Mouse (Mus musculus) gastrocnemius, adult 18-20 months (tissue): ENCODE results near the gene Qrich2. TPM values are rescaled to one million over a fixed set of nuclear protein-coding genes. Genes with fewer than 3 reads are reported as not detected.
"Not testable (repeated sequence)": the region's sequence is repeated elsewhere in the genome, so short reads cannot be mapped to it uniquely, and the experiment has no call there.

Experiments used
- DNase-seq: peaks from one replicate; pipeline ENCODE4 v3.0.0; 2021; ENCODE audit warnings: low spot score
- total RNA-seq, 2 experiments: library from RNA; stranded (reverse); gene quantifications; 2 replicates each; pipeline ENCODE4 v1.2.3; 2021

Gene Qrich2
- total RNA-seq, 2 experiments from 2014 or later: not detected

DNA sequence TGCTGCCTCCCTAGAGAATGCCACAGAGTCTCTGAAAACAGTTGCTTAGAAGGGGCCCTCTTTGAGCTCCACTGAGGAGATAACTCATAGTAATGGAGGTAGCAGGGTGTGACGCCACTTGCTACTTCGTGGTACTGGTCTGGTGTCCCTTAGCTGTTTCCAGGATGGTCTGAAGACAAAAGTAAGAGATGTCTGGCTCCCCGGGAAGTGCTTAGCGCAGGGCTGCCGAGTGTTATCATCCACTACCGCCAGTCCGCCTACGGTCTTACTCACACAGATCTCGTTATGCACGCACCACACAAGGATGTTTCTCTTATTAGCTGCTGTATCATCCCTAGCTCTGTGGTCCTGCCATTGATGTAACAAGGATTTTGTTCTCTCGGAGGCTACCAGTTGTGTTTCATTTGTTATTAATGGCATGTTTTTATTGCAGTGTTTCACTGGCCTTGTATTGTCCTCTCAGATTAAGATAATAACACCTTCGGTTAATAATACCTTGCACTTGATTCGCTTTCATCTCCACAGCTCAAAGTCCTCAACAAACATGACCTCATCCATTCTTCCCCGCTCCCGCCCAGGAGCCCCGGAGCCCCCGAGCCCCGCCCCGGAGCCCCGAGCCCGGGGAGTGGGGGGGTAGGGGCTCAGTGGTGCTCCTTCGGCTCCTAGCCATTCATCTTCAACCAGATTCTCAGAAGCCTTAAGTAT is 35.2 kb downstream of the Qrich2 start:
- DNase-seq: no peak

DNA sequence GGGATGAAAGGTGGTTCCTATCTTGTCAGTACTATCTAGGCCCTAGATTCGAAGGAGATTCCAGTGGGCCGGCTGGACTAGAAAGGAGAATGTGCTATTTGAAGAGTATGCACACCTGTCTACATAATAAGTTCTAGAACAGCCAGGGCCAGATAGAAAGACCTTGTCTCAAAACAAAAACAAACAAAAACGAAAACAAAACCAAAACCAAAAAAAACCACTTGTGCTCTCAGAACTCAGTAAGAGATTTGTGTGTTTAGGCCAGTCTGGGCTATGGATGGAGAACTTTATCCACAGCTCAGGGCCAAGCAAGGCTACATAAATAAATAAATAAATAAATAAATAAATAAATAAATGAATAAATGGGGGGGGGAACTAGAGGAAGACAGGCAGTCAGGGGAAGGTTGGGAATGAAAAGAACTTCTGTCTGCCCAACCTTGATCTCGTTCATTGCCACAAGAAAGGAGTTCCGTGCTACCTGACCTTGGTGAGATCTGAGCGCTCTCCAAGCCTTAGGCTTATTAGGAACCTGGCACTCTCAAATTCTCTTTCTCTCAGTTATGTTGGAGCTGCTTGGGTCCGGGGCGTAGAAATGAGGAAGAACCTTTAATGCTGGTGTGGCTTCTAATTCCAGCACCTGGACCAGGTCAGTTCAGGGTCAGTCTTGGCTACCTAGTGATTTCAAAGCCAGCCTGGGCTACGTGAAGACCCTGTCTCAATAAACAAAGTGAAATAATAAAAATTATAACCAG is 36.0 kb downstream of the Qrich2 start:
- DNase-seq: no peak

DNA sequence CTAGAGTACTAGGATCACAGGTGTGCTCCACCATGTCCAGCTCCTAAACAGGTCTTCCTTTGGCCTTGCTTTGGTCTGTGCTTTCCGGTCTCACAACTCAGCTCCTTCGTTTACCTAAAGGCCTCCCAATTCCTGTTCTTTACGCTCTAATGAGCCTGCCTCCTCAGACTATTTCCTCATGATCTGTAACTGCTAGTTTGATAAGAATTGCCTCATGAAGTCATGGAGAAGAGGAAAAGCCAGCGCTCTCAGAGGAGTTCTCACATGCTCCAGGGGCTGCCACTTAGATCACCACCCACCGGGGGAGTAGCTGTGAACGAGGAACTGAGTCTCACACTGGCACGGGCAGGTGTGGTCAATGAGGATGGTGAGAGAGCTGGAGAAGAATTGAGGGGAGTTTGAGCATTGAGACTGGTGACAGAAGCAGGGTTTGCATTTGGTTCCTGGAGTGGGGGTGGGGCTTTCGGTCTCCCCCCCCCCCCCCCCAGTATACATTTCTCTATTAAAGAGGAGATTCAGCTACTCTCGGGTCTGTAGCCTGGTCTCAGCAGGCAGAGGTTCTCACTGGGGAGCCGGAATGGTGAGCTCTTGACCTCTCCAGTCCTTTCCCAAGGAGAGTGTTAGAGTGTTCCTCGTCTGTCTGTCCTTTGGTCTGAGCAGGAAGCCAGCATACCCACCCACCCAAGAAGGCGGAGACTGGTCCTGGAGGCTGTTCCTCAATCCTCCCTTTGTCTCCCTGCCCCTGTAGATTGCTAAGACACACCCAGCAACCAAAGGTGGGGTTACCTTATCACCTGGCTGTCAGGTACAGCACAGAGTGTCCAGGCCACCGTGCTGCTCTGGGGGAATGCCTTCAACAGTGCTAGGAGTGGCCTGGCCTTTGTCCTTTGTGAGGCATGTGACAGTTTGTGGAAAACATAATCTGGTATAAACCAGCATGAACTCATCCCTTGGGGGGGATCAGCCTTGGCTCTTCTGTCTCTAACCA is 36.9 kb downstream of the Qrich2 start:
- no peak for DNase-seq

- DNase-seq: no peak
These were observed 39.0 kb downstream of the Qrich2 start for GRCm38 (mm10) chr11:116426852-116427575.

- DNase-seq: not testable (repeated sequence)
These were observed 39.7 kb downstream of the Qrich2 start for GRCm38 (mm10) chr11:116426328-116426727.

DNA sequence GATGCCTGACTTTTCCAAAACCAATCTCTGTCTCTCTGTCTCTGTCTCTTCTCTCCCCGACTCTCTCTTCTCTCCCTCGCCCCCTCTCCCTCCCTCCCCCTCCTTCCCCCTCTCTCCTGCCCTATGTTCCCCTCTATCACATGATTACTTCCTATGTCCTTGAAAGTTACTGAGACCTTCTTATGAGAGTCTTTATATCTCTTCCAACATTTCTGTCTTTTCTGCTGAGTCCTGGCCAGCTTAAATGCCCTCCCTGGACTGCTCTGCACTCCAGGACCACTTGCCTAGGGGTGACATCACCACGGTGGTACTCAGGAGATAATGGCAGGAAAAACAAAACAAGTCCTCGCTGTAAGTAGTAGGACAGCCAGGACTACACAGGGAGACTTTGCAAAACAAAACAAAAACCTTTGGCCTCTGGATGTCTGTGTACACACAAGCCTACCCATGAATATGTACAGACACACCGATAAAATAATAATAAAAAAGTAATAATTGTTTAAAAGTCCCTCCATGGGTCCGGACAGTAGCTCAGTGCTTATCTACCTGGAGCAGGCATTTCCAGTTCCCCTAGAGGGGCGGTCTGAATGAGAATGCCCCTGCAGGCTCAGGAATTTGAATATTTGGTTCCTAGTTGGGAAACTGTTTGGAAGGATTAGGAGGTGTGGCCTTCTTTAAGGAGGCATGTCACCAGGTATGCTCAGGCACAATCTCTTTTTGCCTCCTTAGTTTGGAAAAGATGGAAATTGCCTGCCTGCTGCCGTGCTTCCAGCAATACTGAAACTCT is 41.2 kb downstream of the Qrich2 start:
- DNase-seq: no peak

DNA sequence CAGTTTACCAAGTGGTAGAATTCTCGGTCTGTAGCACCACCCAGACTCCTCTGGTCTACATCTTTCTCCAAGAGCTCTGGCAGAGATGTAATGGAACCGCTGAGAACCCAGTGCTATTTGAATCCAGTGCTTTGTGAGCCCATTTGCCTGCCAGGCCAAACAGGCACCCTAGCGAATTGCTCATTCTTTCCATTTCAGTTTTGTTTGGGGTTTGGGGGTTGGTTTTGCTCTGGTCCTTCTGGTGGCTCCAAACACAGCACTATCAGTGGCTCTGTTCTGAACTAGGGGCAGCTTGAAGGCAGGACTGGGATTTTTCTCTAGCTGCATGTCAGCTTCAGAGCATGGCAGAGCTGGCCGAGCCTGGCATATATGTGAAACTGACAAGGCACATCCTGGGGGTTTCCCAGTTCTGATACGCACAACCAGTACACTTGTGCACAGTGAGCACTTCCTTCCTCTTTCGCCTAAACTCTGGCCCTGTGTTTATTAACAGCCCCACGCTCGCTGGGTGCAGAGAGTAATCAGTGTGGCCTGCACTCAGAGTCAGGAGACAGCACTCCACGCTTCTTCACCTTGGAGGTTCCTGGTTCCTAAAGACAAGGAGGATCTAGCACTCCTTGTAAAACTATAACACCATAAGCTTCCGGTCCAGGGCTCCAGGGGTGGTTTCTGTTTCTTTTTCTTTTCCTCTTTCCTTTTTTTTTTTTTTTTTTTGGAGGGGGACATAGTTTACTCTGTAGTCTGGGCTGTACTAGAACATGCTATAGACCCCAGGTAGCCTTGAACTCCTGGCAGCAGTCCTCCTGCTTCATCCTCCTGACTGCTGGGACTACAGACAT is 42.0 kb downstream of the Qrich2 start:
- DNase-seq: no peak

GRCm38 (mm10) chr11:116423214-116423613 is 42.8 kb downstream of the Qrich2 start:
- DNase-seq: no peak

DNA sequence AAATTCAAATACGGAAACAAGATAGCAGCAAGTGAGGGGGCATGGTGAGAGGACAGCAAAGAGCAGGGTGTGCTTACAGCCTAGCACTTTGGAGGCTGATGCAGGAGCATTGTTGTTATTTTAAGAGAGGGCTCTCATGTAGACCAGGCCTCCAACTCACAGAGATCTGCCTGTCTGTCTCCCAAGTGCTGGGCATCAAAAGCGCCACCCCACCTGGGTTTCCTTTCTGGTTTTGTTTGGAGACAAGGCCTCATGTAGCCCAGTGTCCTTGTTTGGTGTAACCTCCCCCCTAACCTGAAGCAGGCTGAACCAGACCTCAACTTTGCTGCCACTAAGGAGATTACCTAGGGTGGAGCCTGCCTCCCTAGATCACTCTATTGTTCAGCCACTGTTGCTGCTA is 43.5 kb downstream of the Qrich2 start:
- no peak for DNase-seq

- DNase-seq: no peak
These were observed 44.9 kb downstream of the Qrich2 start for GRCm38 (mm10) chr11:116421102-116421501.

GRCm38 (mm10) chr11:116418841-116419462 is 47.1 kb downstream of the Qrich2 start:
- no peak for DNase-seq

- DNase-seq: no peak
These were observed 47.7 kb downstream of the Qrich2 start for GRCm38 (mm10) chr11:116418194-116418840.

DNA sequence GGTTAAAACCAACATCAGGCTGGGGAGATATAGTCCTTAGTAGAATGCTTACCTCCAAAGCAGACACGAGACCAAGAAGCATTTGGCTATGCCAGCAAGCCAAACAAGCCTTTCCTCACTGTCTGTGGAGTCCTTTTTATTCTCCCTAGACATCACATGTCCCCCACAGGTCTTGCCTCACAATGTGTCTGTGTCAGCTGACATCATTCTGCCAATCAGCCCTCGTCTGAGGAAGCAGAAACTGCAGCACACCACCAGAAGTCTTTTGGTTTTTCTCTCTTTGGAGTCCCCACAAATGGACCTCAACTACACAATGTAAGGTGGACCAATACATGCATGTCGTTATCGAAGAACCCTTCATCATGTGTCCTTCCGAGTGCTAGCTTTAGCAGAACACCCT is 49.0 kb downstream of the Qrich2 start:
- DNase-seq: no peak

DNA sequence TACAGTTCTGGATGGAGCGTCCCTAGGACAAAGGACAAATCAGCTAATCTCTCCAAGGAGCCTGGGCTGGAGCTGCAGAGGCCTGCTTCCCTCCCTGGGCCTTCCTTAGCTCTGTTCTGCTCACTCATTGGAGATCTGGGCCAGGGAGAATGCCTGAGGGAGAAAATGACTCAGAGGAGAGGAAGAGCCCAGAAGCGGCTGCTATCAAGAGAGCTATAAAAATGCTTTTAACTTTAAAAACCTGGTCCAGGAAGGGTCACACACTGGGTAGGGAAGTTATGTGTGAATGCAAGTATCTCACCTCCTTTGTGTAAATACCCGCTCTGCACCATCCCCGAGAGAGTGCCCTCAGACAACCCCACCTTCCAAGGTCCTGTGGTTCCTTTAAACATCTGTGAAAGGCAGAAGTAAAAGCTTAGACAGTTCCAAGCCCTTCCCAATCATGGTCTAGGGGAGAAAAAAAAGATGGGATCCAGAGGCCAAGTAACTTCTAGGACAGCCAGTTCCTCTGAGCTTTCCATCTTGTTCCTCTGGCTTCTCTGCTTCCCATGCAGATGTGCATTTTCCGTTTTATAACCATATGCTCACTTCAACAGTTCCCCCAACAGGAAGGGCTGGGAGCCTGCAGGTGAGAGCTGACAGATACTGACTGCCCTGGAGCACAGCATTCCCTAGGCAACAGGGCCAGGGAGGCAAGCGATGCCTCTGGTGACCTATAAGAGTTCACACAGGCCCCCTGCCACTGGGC is 49.7 kb downstream of the Qrich2 start:
- peak; percentile 51 for DNase-seq

DNA sequence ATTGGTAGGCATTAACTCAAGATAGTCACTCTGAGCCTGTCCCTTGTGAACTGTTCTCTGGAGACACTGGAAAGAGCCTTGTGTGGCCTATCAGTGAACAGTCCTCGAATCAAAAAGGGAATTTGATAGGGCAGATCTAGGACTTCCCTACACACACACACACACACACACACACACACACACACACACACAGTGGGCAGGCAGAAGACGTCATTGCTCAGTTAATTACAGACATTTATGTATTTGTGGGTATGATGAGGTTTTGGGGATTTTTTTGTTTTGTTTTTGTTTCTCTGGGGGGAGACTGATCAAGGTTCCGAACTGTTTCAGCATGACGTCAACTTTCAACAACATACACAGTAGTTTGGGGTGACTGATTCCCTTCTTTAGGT is 52.4 kb downstream of the Qrich2 start:
- DNase-seq: no peak

DNA sequence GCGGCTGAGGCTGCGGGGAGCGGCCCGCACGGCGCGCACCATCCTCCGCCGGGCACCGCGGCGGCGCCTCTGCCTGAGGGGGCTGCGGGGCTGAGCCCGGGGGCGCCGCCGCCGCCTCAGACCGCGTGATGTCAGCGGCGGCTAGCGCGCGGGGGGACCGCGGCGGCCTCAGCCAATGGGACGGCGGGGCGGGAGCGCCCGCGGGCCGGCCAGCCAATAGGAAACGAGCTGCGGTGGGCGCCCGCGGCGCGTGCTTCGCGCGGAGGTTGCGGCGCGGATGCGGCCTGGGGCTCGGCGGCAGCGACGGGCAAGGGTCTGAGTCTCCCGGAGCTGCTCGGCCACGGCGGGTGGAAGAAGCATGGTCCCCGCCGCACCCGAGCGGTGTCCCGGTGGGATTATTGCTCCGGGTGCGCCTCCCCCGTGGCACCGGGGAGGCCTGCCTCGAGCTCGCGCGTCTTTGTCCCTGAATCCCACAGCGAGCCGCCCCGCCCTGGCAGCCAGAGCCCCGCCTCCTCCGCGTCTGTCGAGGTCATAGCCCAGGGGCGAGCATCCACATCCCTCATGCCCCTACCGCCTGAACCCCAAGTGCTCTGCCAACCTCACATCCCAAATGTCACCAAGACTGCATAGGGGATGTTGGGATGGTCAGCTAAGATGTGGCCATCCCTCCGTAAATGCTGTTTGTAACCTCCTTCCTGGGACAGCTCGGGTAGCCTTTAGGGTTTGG is 53.0 kb downstream of the Qrich2 start, which contains the start of gene Rnf157:
Gene Rnf157 (minus strand): TSS at position 129 of the 727 bp plus-strand sequence.
- DNase-seq: peak; percentile 75
